Mouse (Mus musculus) liver, embryonic 15.5 days (tissue): Measurements from ENCODE around the gene Bub3. TPM values are rescaled to one million over a fixed set of nuclear protein-coding genes. Genes with fewer than 3 reads are reported as not detected.
A peak's percentile ranks its signal among the peaks of the same experiment; 100 is the strongest.

Experiments used
- ATAC-seq: fragments of 200-750 bp; cut with Nextera tagmentation; 2 replicates; pipeline ENCODE4 v1.8.0; 2017; ENCODE audit warnings: moderate number of reproducible peaks, mild to moderate bottlenecking, moderate library complexity; ENCODE audit not compliant: insufficient read depth
- H3K27ac ChIP-seq: fragments of 300-500 bp; sonication (generic); replicated peaks from 2 replicates; pipeline ENCODE4 v1.5.1; 2015; ENCODE audit warnings: mild to moderate bottlenecking, inconsistent platforms
- H3K27me3 ChIP-seq: fragments of 300-500 bp; sonication (generic); 2 replicates; pipeline ENCODE4 v1.6.1; 2015; ENCODE audit warnings: mild to moderate bottlenecking, inconsistent platforms
- H3K36me3 ChIP-seq: fragments of 300-500 bp; sonication (generic); replicated peaks from 2 replicates; pipeline ENCODE4 v1.6.1; 2015; ENCODE audit warnings: moderate library complexity, mild to moderate bottlenecking, inconsistent platforms
- H3K4me1 ChIP-seq: fragments of 300-500 bp; sonication (generic); replicated peaks from 2 replicates; pipeline ENCODE4 v1.6.1; 2015; ENCODE audit warnings: inconsistent platforms
- H3K4me2 ChIP-seq: fragments of 300-500 bp; sonication (generic); 2 replicates; pipeline ENCODE4 v1.6.1; 2015; ENCODE audit warnings: moderate library complexity, mild to moderate bottlenecking, inconsistent platforms
- H3K4me3 ChIP-seq: fragments of 300-500 bp; sonication (generic); replicated peaks from 2 replicates; pipeline ENCODE4 v1.5.1; 2015; ENCODE audit warnings: mild to moderate bottlenecking, inconsistent platforms
- H3K9ac ChIP-seq: fragments of 300-500 bp; sonication (generic); 2 replicates; pipeline ENCODE4 v1.6.1; 2015; ENCODE audit warnings: moderate library complexity, mild to moderate bottlenecking, inconsistent platforms
- H3K9me3 ChIP-seq: fragments of 300-500 bp; sonication (generic); replicated peaks from 2 replicates; pipeline ENCODE4 v1.6.1; 2016; ENCODE audit warnings: inconsistent platforms
- WGBS: fragments of 180-500 bp; shearing (Covaris S2); methylation state at CpG from one replicate; pipeline ENCODE4 v1.1.7; 2015; ENCODE audit warnings: mixed read lengths; ENCODE audit not compliant: insufficient replicate concordance; 5-methylcytosine and 5-hydroxymethylcytosine counted together
- polyA plus RNA-seq: library from polyadenylated mRNA; unstranded; fragments of >200 nt; fragmentation: Nextera tagmentation; extraction: Ambion mirVana; gene quantifications from 2 replicates; pipeline ENCODE4 v1.2.1, GENCODE M21; 2015

Bub3 gene
- polyA plus RNA-seq, 1 experiment from 2014 or later = 107 TPM

DNA sequence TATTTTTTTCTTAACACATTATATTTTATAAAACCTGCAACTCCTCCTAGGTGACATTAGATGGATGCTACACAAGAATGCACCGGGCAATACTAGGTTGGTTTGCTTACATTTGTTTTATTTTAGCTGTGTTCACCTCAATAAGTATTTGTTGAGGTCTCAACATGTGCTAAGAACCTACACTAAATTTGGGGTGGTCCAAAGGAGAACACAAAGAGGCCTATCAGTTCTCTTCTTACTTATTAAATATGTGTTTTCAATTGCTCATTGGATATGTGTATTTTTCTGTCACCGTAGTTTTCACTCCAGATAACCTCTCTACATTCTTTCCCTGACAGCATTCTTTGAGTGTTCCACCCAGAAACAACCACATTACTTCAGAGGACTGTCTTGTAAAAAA lies 2.3 kb upstream of the Bub3 start:
- no peak for ATAC-seq
- Histone ChIP-seq H3K9ac (no peak overlapping the region), H3K27ac (no peak overlapping the region), H3K4me3 (no peak overlapping the region), H3K4me1 (peaks cover 36% of the 10 kb centered on the region), H3K4me2 (no peak overlapping the region), H3K36me3 (peaks cover 11% of the 10 kb centered on the region), H3K27me3 (peaks cover 69% of the 10 kb centered on the region), H3K9me3 (no peaks in the 10 kb centered on the region)
- WGBS = 41% methylated on average over 2 of the region's 2 CpGs

DNA sequence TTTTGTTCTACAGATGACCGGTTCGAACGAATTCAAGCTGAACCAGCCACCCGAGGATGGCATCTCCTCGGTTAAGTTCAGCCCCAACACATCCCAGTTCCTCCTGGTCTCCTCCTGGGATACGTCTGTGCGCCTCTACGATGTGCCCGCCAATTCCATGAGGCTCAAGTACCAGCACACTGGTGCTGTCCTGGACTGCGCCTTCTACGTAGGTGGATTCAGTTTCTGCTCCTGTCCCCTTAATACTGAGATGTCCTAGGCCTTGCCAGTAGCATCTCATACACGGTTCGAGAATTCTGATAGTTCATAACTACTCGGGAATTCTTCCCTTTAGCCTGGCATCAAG lies 648 bp downstream of the Bub3 start:
- no peaks in the 10 kb centered on the region for H3K9me3 ChIP-seq
- peaks cover 40% of the 10 kb centered on the region for H3K27me3 ChIP-seq
- H3K27ac ChIP-seq = peak overlapping the region; percentile 87
- peak; percentile 73 for ATAC-seq
- peak overlapping the region; percentile 71 for H3K4me2 ChIP-seq
- 1% methylated on average over 14 of the region's 14 CpGs for WGBS
- H3K4me3 ChIP-seq = peak overlapping the region; percentile 93
- H3K4me1 ChIP-seq = peaks cover 35% of the 10 kb centered on the region
- H3K9ac ChIP-seq = peak overlapping the region; percentile 92
- H3K36me3 ChIP-seq = peaks cover 38% of the 10 kb centered on the region

DNA sequence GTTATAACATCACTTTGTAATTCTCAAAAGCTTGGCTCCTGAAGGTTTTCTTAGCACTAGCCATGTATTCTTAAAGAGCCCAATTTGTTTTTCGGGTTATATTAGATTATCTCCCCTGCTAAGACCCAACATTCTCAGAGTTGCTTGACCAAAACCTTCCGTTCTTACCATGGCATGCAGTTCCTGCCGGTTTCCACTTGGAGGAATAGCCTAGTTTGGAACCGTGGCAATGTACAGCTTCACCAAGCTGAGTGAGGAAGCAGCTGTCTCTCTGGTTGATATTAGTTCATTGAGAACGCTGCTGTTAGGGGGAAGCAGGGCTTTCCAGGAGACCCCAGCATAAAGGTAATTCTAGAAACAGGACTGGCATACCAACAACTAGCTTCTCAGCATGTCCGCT lies 15.2 kb downstream of the Bub3 start:
- ATAC-seq = no peak
- Histone ChIP-seq H3K4me2 (no peak overlapping the region), H3K9me3 (no peaks in the 10 kb centered on the region), H3K9ac (no peak overlapping the region), H3K4me1 (no peaks in the 10 kb centered on the region), H3K27me3 (no peaks in the 10 kb centered on the region), H3K27ac (no peak overlapping the region), H3K4me3 (no peak overlapping the region), H3K36me3 (peaks cover 43% of the 10 kb centered on the region)
- 74% methylated on average over 6 of the region's 6 CpGs for WGBS

DNA sequence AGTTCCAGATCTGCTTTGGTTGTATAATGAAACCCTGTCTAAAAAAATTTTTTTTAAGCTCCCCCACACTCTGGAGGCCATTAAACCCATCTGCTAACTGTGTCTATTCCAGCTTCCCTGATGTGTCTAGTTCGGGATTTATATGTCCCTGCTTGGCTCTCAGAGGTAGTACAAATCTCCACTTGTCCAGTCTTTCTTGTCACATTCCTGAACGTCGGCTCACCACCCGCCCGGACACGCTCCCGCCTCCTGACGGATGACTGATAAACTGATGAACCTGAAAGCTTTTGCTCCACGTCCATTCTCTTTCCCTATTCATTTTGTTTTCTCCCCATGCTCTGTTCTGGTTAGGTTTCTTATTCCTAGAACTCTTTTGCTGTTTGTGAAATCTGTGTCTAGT lies 22.2 kb downstream of the Bub3 start:
- WGBS = 67% methylated on average over 9 of the region's 9 CpGs
- Histone ChIP-seq H3K4me1 (no peaks in the 10 kb centered on the region), H3K4me2 (no peak overlapping the region), H3K9ac (no peak overlapping the region), H3K36me3 (no peaks in the 10 kb centered on the region), H3K27ac (no peak overlapping the region), H3K27me3 (no peaks in the 10 kb centered on the region), H3K4me3 (no peak overlapping the region), H3K9me3 (no peaks in the 10 kb centered on the region)
- no peak for ATAC-seq

DNA sequence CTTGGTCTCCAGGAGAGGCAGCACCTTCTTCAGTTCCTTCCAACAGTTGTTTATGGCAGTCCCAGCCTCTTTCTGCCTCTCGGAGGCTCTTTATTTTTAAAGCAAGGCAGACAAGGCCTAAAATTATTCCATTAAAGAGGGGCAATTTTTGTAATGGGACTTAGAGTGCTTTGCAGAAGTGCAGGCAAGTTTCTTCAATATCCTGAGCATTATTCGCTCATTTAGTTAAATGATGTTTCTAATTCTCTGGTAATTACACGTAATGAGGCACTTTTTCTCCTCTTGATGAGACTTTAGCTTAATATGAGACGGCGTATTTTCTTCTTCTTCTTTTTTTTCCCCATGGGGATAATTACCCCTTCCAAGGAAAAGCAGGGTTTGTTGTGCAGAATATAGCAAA lies 25.5 kb downstream of the Bub3 start:
- no peaks in the 10 kb centered on the region for H3K9me3 ChIP-seq
- H3K9ac ChIP-seq = no peak overlapping the region
- WGBS = 65% methylated on average over 5 of the region's 5 CpGs
- H3K4me2 ChIP-seq = no peak overlapping the region
- no peak overlapping the region for H3K4me3 ChIP-seq
- no peaks in the 10 kb centered on the region for H3K4me1 ChIP-seq
- no peaks in the 10 kb centered on the region for H3K27me3 ChIP-seq
- no peak overlapping the region for H3K27ac ChIP-seq
- H3K36me3 ChIP-seq = no peaks in the 10 kb centered on the region
- ATAC-seq = no peak

- Histone ChIP-seq H3K27ac (no peak overlapping the region), H3K4me2 (no peak overlapping the region), H3K27me3 (no peaks in the 10 kb centered on the region), H3K4me3 (no peak overlapping the region), H3K9me3 (no peaks in the 10 kb centered on the region), H3K9ac (no peak overlapping the region), H3K4me1 (no peaks in the 10 kb centered on the region), H3K36me3 (no peaks in the 10 kb centered on the region)
- WGBS = 16% methylated on average over 12 of the region's 12 CpGs
- ATAC-seq = no peak
These were observed 37.9 kb downstream of the Bub3 start for GRCm38 (mm10) chr7:131597779-131598482.

GRCm38 (mm10) chr7:131598483-131598824 lies 38.4 kb downstream of the Bub3 start:
- Histone ChIP-seq H3K4me3 (no peak overlapping the region), H3K27me3 (no peaks in the 10 kb centered on the region), H3K4me2 (no peak overlapping the region), H3K9me3 (no peaks in the 10 kb centered on the region), H3K4me1 (no peaks in the 10 kb centered on the region), H3K36me3 (no peaks in the 10 kb centered on the region), H3K9ac (no peak overlapping the region), H3K27ac (no peak overlapping the region)
- ATAC-seq = no peak
- 10% methylated on average over 5 of the region's 5 CpGs for WGBS

DNA sequence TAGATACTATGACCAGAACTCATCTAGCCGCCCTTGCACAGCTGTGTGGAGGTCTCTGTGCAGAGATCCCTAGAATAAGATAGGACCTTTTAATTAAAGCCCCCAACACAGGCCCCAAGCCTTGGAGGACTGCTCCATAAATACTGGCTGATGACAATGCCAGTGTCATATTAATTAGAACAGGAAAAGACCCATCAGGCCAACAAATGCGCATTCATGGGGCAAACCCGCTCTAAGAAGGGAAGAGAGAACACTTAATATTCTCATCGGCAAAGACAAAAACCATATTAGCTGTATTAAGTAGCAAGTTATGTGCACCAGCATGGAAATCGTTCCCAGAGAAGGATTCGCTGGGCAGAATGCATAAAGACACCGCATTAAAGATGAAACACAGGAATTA lies 42.1 kb downstream of the Bub3 start:
- no peak overlapping the region for H3K4me2 ChIP-seq
- 69% methylated on average over 7 of the region's 7 CpGs for WGBS
- no peak overlapping the region for H3K4me3 ChIP-seq
- H3K27ac ChIP-seq = no peak overlapping the region
- no peaks in the 10 kb centered on the region for H3K27me3 ChIP-seq
- no peaks in the 10 kb centered on the region for H3K36me3 ChIP-seq
- no peaks in the 10 kb centered on the region for H3K4me1 ChIP-seq
- no peak for ATAC-seq
- H3K9ac ChIP-seq = no peak overlapping the region
- no peaks in the 10 kb centered on the region for H3K9me3 ChIP-seq

GRCm38 (mm10) chr7:131603186-131603585 lies 43.2 kb downstream of the Bub3 start:
- 15% methylated on average over 11 of the region's 11 CpGs for WGBS
- H3K4me3 ChIP-seq = no peak overlapping the region
- H3K27ac ChIP-seq = no peak overlapping the region
- H3K9me3 ChIP-seq = no peaks in the 10 kb centered on the region
- H3K36me3 ChIP-seq = no peaks in the 10 kb centered on the region
- no peaks in the 10 kb centered on the region for H3K27me3 ChIP-seq
- H3K9ac ChIP-seq = no peak overlapping the region
- no peaks in the 10 kb centered on the region for H3K4me1 ChIP-seq
- ATAC-seq = no peak
- H3K4me2 ChIP-seq = no peak overlapping the region

DNA sequence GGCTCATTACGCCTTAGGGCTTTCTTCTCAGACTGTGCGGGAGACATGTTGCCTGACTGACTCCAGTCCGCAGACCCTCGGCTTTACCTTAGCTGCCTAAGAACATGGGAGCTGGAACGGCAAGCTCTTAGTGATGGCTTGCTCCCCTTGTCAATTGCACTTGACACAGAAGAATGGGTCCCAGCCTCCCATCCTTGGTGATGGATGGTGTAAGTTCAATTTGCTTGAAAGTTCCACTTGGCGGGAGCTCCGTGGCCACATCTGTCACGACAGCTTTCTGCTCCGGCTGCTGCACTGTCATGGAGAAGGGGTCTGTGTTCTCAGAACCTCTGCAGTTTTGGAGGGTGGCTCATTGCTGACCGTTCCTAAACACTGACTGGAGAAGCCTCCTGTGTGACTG lies 44.9 kb downstream of the Bub3 start:
- Histone ChIP-seq H3K27ac (no peak overlapping the region), H3K4me2 (no peak overlapping the region), H3K27me3 (no peaks in the 10 kb centered on the region), H3K4me3 (no peak overlapping the region), H3K4me1 (no peaks in the 10 kb centered on the region), H3K9me3 (no peaks in the 10 kb centered on the region), H3K36me3 (no peaks in the 10 kb centered on the region), H3K9ac (no peak overlapping the region)
- WGBS = 73% methylated on average over 10 of the region's 10 CpGs
- ATAC-seq = no peak

DNA sequence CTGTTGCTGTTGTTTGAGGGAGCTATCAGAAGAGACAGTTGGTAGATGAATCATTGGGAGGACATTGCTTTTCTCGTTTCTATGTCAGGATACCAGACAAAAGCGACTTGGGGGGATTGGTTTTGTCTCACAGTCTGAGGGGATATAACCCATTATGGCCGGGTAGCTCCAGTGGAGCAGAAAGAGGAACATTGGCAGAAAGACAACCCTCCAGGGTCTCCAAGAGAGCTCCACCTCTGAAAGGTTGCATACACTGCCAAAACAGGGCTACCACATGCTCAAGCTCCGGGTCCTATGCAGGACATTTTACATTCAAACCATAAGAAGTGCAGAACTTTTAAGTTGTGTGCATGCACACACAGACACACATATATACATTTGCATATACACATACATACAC lies 45.5 kb downstream of the Bub3 start:
- WGBS = 45% methylated on average over 4 of the region's 4 CpGs
- Histone ChIP-seq H3K4me1 (no peaks in the 10 kb centered on the region), H3K9me3 (no peaks in the 10 kb centered on the region)

GRCm38 (mm10) chr7:131608049-131608448 lies 48.0 kb downstream of the Bub3 start:
- H3K27ac ChIP-seq = no peak overlapping the region
- H3K27me3 ChIP-seq = no peaks in the 10 kb centered on the region
- ATAC-seq = no peak
- H3K4me3 ChIP-seq = no peak overlapping the region
- H3K4me2 ChIP-seq = no peak overlapping the region
- no peaks in the 10 kb centered on the region for H3K36me3 ChIP-seq
- no peaks in the 10 kb centered on the region for H3K9me3 ChIP-seq
- H3K9ac ChIP-seq = no peak overlapping the region
- no peaks in the 10 kb centered on the region for H3K4me1 ChIP-seq
- 65% methylated on average over 6 of the region's 6 CpGs for WGBS

More for the DNA sequence above, 45.5 kb downstream of the Bub3 start:
- Histone ChIP-seq H3K4me2 (no peak overlapping the region), H3K9ac (no peak overlapping the region), H3K27me3 (no peaks in the 10 kb centered on the region), H3K27ac (no peak overlapping the region), H3K36me3 (no peaks in the 10 kb centered on the region), H3K4me3 (no peak overlapping the region)
- no peak for ATAC-seq
